Mouse (Mus musculus): ENCODE data around the gene Vmn1r78.
"Not testable (repeated sequence)": the region's sequence is repeated elsewhere in the genome, so short reads cannot be mapped to it uniquely, and the experiment has no call there.

Gene Vmn1r78

GRCm38 (mm10) chr7:12149957-12150356 is at the start of gene Vmn1r78:
TSS of gene Vmn1r78 (plus strand) at chr7:12150257.
- DNase-seq (ENCODE audit: low spot score in 2 of 2) = no peak

GRCm38 (mm10) chr7:12156463-12156862 is 6.4 kb downstream of the Vmn1r78 start:
- not testable (repeated sequence) for DNase-seq (ENCODE audit: low spot score in 2 of 2)

GRCm38 (mm10) chr7:12170979-12171378 is 20.9 kb downstream of the Vmn1r78 start, which contains the start of gene Vmn1r79:
TSS of gene Vmn1r79 (plus strand) at chr7:12171279.
- not testable (repeated sequence) for DNase-seq (ENCODE audit: low spot score in 2 of 2)

- DNase-seq (ENCODE audit: low spot score in 2 of 2) = not testable (repeated sequence)
These were observed 22.9 kb downstream of the Vmn1r78 start for GRCm38 (mm10) chr7:12172926-12173325.

- DNase-seq (ENCODE audit: low spot score in 2 of 2) = no peak
These were observed 38.9 kb downstream of the Vmn1r78 start, which contains the start of gene Vmn1r80 for GRCm38 (mm10) chr7:12188986-12189385. TSS of gene Vmn1r80 (plus strand) at chr7:12189286.

GRCm38 (mm10) chr7:12204141-12204540 is 54.1 kb downstream of the Vmn1r78 start:
- DNase-seq (ENCODE audit: low spot score in 2 of 2) = no peak

Measured in right cerebral cortex, adult 2 months (tissue).